Mouse (Mus musculus) ES-Bruce4 (cell line): ENCODE measurements around the gene Arhgef1. TPM values are rescaled to one million over a fixed set of nuclear protein-coding genes. Genes with fewer than 3 reads are reported as not detected.
A peak's percentile ranks its signal among the peaks of the same experiment; 100 is the strongest.

ENCODE experiments used
- H3K27ac ChIP-seq: 2 replicates; pipeline ENCODE4 v1.5.1; 2012; ENCODE audit warnings: low read length, inconsistent platforms; ENCODE audit not compliant: insufficient read depth
- H3K27me3 ChIP-seq: 2 replicates; pipeline ENCODE4 v1.6.1; 2012; ENCODE audit warnings: mild to moderate bottlenecking, low read length, inconsistent platforms; ENCODE audit not compliant: control insufficient read depth, poor library complexity, insufficient read depth, severe bottlenecking
- H3K36me3 ChIP-seq: 2 replicates; pipeline ENCODE4 v1.6.1; 2012; ENCODE audit warnings: inconsistent platforms, mild to moderate bottlenecking, low read length, moderate library complexity; ENCODE audit not compliant: control insufficient read depth, poor library complexity, insufficient read depth, severe bottlenecking
- H3K4me1 ChIP-seq: one replicate; pipeline ENCODE4 v1.8.1; 2011; ENCODE audit warnings: low read length; ENCODE audit not compliant: control insufficient read depth, insufficient read depth
- H3K4me3 ChIP-seq: 2 replicates; pipeline ENCODE4 v1.5.1; 2011; ENCODE audit warnings: low read depth, mild to moderate bottlenecking, low read length
- H3K9ac ChIP-seq: 2 replicates; pipeline ENCODE4 v1.6.1; 2012; ENCODE audit warnings: low read depth, mild to moderate bottlenecking, inconsistent platforms; ENCODE audit not compliant: poor library complexity, severe bottlenecking
- H3K9me3 ChIP-seq: replicated peaks from 2 replicates; pipeline ENCODE4 v1.6.1; 2012; ENCODE audit warnings: mild to moderate bottlenecking, low read length, inconsistent platforms; ENCODE audit not compliant: control insufficient read depth, poor library complexity, insufficient read depth, severe bottlenecking
- CTCF ChIP-seq: IDR thresholded peaks from one replicate; pipeline ENCODE4 v1.8.1; 2011; ENCODE audit warnings: low read depth, low read length
- EP300 ChIP-seq: IDR thresholded peaks from 2 replicates; pipeline ENCODE4 v1.6.1; 2011; ENCODE audit warnings: low read depth, low read length; ENCODE audit not compliant: insufficient read depth
- POLR2A ChIP-seq: IDR thresholded peaks from one replicate; pipeline ENCODE4 v1.8.1; 2011; ENCODE audit warnings: low read length; ENCODE audit not compliant: insufficient read depth
- polyA plus RNA-seq: library from polyadenylated mRNA; stranded (reverse); fragments of >200 nt; gene quantifications from 2 replicates; pipeline ENCODE4 v1.2.4, GENCODE M21; 2011; ENCODE audit warnings: low read depth; ENCODE audit not compliant: missing spikeins, insufficient read depth, insufficient read length

Gene Arhgef1
- polyA plus RNA-seq, 1 experiment = 90.5 TPM

DNA sequence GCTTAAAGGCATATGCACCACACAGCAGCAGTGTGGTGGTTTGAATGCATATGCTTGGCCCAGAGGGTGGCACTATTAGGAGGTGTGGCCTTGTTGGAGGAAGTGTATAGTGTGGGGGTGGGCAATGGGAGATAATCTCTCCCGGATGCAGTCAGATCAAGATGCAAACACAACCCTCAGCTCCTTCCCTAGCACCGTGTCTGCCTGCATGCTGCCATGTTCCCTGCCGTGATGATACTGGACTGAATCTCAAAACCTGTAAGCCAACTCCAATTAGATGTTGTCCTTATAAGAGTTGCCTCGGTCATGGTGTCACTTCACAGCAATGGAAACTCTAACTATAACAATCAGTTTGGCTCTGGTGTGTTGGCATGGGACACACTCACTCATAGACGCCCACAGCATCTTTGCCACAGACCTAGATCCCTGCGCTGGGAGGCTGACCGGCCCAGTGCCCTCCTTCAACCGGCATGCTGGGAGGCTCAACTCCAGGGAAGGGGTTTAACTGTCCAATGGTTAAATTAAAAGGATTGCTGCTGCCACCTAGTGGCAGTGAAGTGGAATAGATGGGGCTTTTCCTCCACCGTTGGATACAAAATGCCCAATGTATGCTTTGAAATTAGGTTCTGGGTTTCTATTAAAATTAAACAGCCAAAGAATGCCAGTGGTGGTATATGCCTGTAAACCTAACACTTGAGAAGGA lies 72.3 kb downstream of the Arhgef1 start:
- Histone ChIP-seq H3K27me3 (no peaks in the 10 kb centered on the region), H3K27ac (no peak overlapping the region), H3K4me1 (peaks cover 3% of the 10 kb centered on the region), H3K36me3 (no peaks in the 10 kb centered on the region), H3K9ac (no peak overlapping the region), H3K9me3 (no peaks in the 10 kb centered on the region), H3K4me3 (no peak overlapping the region)
- TF ChIP-seq POLR2A = no peak
- no peak for TF ChIP-seq EP300
- peak; percentile 26 for TF ChIP-seq CTCF

Other genes starting within 250 kb of the Arhgef1 start
- gene Tex101, start 226.2 kb upstream of the Arhgef1 start, polyA plus RNA-seq = 0.85 and 1.5 TPM in 2 replicates
- gene BC049730, start 193.7 kb upstream of the Arhgef1 start, polyA plus RNA-seq = not detected in 2 replicates
- not detected in 2 replicates for gene Gm4763, start 176.0 kb upstream of the Arhgef1 start, polyA plus RNA-seq
- gene Cd177, start 142.6 kb upstream of the Arhgef1 start, polyA plus RNA-seq = not detected in 2 replicates
- not detected in 2 replicates for gene Ceacam10, start 125.7 kb upstream of the Arhgef1 start, polyA plus RNA-seq
- gene Gm9844, start 40.7 kb upstream of the Arhgef1 start, polyA plus RNA-seq = 21.9 and 24.9 TPM in 2 replicates
- gene Lypd4, start 33.0 kb upstream of the Arhgef1 start, polyA plus RNA-seq = not detected in 2 replicates
- 0.75 and 1.1 TPM in 2 replicates for gene Dmrtc2, start 32.9 kb upstream of the Arhgef1 start, polyA plus RNA-seq
- gene Rps19, start 18.5 kb upstream of the Arhgef1 start, polyA plus RNA-seq = 2,100 and 2,446 TPM in 2 replicates
- gene Cd79a, start 5.5 kb upstream of the Arhgef1 start, polyA plus RNA-seq = 2.8 and 2.9 TPM in 2 replicates
- not detected in 2 replicates for gene Gm4881, start 41.6 kb downstream of the Arhgef1 start, polyA plus RNA-seq
- gene Rabac1, start 69.8 kb downstream of the Arhgef1 start, polyA plus RNA-seq = 84.4 and 97.6 TPM in 2 replicates
- gene Atp1a3, start 103.0 kb downstream of the Arhgef1 start, polyA plus RNA-seq = 7.0 and 9.4 TPM in 2 replicates
- 31.5 and 40.0 TPM in 2 replicates for gene Grik5, start 169.4 kb downstream of the Arhgef1 start, polyA plus RNA-seq
- 13.5 and 14.8 TPM in 2 replicates for gene Zfp574, start 169.7 kb downstream of the Arhgef1 start, polyA plus RNA-seq